Mouse (Mus musculus) c-Kit-negative CD71-positive TER-119-positive erythroid progenitor cells, embryonic 14.5 days (primary cell): ENCODE data around the gene Mettl24.
"Not testable (repeated sequence)": the region's sequence is repeated elsewhere in the genome, so short reads cannot be mapped to it uniquely, and the experiment has no call there.

Experiments used
- DNase-seq: peaks from one replicate; pipeline ENCODE4 v3.0.0-alpha.2; 2013; ENCODE audit warnings: low read depth, low spot score

Gene Mettl24

DNA sequence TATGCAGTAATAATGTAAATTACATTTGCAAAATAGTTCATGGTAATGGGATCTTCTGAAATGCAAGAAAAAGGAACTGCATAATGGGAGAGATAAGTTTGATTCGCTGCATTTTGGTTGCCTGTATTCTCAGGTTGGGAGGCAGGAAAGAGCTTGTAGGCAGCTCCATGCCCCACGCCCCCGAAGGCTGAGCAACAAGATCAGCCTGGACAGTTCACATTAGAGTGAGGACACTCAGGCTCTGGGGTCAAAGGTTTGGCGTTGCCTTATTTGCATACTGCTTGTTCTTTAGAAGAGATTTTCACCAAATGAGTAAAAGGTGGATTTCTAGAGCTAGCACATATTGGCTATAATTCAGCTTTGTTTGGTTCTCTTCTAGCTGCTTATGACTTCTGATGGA lies 123.1 kb downstream of the Mettl24 start:
- DNase-seq = no peak

DNA sequence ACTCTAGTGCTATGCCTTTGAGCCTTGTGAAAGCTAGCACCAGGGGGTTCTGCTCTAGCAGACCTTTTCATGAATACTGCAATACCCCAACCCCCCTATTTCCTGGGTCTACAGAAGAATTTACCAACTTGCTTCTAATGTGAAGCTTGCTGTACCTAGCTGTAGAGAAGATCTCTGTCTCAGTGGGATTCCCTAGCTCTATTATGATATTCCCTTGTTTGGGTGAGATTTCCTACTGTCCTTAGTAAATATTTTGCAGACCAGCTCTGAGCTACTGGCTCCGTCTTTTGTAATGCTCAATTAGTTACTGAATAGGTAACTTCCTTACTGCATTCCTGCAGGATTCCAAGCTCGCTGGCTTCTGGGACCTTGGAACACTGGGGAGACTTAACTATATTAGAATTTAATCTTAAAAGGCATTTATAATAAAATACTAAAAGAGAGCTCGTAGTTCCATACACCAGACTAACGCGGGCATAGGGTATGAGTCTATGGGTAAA lies 126.4 kb downstream of the Mettl24 start:
- not testable (repeated sequence) for DNase-seq

DNA sequence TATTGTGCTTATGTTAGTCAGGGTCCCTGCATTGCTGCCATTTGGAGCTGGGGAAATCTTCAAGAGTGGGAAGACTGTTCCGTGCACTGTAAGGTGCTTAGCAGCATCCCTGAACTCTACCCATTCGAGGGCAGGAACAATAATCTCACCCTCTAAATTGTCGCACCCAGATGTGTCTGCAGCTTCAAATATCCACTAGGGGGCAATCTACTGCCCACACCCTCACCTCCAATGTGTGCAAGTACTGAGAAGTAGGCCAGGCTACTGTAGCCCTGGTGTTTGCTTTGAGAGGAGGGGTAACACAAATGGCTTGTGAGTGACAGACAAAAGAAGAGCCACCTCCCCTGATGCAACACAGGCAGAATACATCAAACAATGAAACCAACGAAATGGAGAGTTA lies 130.5 kb downstream of the Mettl24 start:
- no peak for DNase-seq

DNA sequence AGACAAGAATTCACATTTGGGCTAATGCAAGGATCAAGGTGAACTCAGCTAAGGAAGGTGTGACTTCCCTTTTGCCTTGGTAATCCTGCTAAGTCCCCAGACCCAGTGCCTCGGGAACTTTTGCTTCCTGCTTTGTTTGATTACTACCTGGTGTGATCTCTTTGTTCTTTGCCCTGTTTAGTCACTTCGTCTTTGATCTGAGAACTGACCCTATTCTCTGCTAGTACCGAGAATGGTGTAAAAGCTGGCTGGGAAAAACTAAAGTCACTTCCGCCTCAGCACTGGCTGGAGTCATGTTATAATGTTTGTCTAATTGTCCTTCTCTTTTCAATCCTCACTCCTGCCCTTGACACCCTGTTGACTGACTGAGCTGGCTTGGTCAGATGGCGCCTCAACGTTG lies 133.4 kb downstream of the Mettl24 start:
- DNase-seq = no peak

DNA sequence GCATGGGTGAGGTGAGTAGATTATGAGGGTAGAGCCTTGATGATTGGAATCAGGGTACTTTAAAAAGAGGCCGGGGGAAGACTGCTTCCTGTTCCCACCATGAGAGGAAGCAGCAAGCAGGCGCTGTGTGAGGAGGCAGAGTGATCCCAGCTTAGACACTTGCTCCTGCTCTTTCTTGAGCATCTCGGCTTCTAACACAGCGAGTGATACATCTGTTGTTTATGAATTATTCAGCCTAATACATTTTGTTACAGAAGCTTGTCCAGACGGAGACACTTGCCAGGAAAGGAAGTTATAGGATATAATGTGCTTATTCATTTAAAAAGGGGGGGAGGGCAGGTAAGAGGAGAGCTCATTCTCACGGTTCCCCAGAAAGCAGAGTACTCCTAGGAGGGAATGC lies 142.9 kb downstream of the Mettl24 start:
- no peak for DNase-seq

DNA sequence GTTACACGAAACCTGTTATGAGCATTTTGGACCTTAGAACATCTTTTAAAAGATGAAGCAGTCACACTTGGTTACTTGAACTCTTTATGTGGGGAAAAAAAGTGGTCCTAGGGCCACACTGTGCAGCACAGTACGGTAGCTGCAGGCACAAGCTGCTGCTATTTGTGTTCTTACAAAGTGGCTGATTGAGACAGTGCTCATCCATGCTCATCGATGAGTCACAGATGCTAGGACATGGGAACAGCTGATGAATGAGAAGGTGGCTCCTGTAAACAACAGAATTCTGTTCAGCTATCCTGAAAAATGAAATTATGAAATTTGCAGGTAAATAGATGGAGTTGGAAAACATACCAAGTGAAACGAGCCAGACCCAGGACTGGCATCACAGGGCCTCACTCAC lies 144.6 kb downstream of the Mettl24 start:
- no peak for DNase-seq

DNA sequence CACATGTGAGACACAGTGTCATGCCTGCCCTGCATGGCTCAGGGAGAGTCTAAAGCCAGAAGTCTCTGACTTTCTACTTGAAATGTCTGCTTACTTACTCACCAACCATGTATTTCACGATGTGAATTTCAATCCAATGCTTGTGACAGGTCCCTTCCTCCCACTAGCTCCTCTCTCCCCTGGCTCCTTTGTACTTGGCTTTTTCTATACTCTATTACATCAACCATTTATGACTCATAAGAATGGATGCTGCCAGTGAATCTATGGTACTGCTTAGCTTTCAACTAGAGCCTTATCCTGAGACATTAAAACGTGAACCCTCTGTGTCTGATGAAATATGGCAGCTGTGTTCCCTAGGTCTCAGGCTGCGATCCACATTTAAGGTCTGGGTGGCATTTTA lies 147.2 kb downstream of the Mettl24 start:
- no peak for DNase-seq

DNA sequence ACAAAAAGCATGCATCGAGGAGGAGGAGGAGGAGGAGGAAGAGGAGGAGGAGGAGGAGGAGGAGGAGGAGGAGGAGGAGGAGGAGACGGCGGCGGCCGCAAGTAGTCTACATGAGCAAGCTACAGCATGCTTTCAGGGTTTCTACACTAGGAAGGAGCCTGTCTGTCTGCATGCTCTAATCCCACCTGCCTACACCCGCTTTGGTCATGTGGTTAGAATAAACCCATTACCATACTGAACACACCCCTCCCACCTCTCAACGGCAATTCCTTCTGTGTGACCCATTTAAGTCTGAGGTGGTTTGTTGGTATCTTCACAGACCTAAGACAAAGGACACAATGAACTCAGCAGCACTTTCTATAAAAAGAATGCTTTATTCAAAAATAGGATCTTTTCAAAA lies 148.2 kb downstream of the Mettl24 start:
- DNase-seq = no peak

DNA sequence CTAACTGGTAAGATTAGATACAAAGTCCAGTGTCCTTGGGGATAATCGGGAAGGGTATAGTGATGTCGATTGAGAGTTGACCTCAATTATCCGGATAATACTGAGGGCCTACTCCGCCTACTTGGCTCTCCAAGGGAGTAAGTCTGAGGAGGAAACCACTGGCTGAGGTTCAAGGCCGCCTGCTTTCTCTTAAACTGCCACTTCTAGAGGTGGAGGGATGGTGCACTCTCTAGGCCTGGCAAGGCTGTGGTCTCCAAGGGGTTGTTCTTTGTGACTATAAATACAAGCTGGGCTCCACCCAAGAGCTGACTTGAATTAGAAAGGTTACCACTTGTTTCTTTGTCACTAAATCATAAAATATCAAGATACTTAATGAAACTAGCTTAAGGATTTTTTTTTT lies 157.0 kb downstream of the Mettl24 start:
- no peak for DNase-seq

DNA sequence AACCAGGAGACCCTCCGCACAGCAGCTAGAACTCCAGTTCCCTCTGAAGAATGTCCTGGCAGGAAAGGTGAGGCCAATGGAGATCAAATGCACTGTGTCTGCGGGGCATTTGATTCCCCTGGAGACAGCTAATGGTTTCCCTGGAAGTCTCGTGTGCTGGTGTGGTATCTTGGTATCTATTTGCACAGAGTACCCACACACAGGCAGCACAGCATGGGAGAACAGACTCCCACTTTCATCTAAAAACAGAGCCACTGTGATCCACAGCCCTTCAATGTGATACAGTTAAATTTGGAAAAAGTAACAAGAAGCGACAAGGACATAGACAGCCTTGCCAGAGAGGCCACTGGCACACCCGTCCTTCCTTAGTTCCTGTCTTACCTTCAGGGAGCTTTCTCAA lies 160.8 kb downstream of the Mettl24 start:
- DNase-seq = no peak

DNA sequence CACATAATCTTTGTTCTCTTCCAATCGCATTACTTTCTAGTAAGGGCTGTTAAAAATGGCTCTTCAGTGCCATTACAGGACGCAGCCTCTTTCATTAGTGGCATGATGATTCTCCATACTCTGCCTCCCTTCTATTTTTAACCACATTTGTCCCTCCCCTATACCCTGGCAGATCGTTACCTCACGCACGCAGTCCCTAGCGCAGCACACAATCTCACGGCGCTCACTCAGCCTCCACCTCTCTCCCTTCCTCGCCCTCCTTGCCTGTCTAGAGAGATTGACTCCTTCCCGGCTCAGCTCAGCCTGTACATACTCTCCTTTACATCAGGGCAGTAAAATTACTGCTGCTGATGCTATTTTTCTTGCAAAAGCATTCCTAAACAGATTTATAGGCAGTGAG lies 161.5 kb downstream of the Mettl24 start:
- no peak for DNase-seq

DNA sequence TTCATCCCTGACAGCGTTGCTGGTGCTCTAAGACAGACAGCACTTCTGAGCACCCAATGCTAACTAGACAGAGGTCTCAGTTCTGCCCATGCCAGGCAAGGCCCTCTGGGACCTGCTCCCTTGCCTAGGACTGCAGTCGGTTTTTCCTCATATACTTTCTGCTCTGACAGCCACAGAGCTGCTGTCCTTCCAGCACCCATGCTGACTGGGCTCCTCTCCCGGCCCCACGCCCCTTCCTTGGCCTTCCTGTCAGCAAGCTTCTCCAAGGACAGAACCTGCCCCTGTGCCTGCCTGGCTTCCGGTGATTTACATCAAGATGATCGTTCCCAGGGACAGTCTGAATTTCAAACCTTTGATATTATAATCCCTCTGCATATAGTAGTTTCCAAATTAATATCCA lies 162.5 kb downstream of the Mettl24 start:
- no peak for DNase-seq

DNA sequence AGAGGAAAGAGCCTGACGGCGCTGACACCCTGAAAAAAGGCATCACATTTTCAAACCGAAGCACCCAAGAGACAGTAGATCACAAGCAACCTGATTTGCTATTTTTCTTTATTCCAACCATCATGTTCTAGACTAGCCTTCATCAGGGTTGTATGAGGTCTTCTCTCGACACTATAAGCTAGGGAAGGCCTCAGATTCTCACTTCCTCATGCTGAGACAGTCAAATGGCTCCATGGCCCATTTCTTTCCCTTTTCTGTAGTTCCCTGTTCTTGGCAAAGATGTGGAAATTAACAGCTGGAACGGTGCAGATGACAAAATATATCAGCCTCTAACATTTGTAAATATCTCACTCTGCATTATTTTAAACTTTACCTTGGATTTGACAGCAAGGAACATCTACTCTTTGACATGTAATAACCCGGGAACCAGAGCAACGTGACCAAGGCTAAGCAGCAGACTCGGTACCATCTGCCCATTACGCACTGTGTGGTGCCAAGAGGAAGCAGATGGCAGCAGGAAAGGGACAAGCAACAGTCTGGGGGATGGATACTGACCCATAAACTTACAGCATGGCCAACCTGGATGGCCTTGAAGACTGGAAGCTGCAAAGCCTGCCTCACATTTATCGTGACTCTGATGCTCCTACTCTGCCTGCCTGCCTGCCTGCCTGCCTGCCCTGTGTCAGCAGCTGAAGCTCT lies 164.2 kb downstream of the Mettl24 start:
- DNase-seq = no peak

DNA sequence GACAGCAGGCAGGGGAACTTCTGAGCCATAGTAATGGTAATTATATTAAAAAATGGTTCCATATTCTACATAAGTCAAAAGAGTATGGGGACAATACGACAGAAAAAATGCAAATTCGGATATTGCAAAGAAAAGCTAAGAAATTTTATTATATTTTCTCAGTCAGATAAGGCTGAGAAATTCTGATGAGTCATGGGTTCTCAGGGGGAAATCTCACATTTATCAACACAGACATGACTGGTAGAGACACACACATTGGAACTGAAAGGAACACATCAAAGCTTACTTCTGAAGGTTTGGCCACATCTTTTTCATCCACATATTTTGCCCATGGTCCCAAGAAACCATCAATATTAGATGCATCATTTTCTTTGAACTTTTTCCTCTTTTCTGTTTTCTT lies 167.6 kb downstream of the Mettl24 start:
- DNase-seq = no peak

DNA sequence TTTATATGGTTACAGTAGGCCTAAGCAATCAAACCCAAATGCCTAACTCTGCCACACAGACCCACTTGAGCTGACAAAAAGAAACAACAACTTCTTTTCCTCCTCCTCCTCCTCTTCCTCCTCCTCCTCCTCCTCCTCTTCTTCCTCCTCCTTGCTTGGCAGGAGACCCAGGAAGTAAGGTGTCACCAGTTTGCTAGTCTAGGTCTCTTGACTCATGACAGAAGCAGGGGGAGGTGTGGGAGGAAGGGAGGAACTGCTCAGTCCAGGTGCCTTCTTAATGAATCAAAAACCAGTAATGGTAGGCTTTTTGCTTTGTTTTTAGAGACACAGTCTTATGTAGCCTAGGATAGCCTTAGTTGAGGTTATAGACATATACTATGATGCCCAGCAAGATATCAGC lies 168.1 kb downstream of the Mettl24 start:
- no peak for DNase-seq

DNA sequence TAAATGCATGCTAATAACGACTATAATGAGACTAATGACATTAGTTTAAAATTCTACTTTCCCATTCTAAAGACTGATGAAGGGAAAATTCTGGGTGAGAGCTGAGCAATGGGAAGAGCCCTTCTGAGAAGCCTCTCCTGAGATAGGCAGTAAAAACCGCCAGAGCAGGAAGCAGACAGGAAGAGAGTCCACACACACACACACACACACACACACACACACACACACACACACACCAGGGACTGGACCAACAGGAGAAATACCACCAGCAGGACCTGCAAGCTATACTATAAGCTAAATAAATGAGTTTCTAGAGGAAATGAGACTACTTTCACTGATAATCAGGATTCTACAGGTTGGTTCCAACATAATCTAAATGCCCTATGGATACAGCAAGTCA lies 172.5 kb downstream of the Mettl24 start:
- DNase-seq = no peak

DNA sequence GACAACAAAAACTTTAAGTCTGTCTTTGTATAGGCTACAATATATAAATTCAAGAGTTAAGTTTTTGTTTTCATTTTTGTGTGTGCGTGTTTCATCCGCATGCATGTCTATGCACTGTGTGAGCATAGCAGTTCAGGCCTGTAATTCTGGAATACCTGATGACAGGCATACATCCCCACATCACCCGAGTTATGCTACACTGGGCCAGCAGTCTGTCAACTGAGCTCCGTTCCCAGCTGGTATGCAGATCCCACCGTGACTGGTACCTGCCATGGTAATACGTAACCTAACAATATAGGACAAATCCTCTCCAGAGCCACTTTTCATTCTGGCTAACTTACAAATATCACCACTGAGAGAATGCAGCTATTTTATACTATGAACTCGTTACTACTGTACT lies 173.6 kb downstream of the Mettl24 start:
- no peak for DNase-seq

DNA sequence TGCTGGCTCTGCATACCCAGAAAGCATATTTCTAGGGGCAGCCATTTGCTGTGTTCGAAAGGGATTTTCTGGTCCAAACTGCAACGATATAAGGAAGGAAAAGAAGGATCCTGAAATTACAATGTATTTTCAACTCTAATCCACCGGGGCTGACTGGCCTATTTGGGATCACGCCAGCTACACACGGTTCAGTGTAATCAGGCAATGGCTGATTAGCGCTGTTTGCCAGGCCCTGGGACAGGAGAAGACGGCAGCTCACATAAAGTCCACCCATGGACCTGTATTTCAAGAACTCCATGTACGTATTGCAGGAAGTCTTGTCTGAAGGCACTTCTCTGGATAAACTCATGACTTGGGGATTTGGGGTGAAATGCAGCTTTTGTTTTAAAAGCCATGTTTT lies 174.5 kb downstream of the Mettl24 start:
- DNase-seq = no peak
